Mouse (Mus musculus): ENCODE data around the gene Ptges2. TPM values are rescaled to one million over a fixed set of nuclear protein-coding genes. Genes with fewer than 3 reads are reported as not detected.

Ptges2 gene
- total RNA-seq, 1 experiment = 24.9 TPM

DNA sequence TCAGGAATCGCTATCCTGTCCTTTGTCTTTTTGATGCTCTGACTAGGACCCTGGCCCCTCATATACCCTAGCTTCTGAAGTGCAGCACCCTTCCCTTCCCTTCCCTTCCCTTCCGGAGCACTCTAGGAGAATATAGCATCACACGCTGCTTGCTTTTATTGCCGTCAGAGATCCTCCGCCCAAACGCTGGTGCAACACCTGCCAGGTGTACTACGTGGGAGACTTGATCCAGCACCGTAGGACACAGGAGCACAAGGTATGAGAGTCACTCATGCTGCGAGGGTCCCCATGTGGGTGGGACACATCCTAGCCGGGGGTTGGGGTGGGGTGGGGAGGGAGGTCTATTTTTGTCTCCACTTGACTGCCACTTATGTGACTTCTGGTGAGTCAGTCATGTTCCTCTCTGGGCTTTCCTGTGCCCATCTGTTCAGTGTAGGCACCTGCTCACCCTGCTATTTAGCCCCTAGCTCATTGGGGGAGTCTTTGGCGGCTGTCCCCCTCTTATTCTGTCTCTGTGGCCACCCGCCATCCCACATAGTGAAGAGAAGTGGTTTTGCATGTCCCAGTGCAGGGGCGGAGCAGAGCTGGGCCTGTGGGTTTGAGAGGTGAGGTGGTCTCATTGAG is 20.3 kb upstream of the Ptges2 start:
- no peak overlapping the region for H3K27ac ChIP-seq (ENCODE audit: insufficient read depth, low read depth, low read length, poor library complexity, severe bottlenecking)
- no peak overlapping the region for H3K9ac ChIP-seq (ENCODE audit: insufficient read depth, low read depth, low read length, poor library complexity, severe bottlenecking)
- H3K9me3 ChIP-seq (ENCODE audit: control insufficient read depth, insufficient read depth, low read depth, low read length) = no peaks in the 10 kb centered on the region
- no peak for TF ChIP-seq MAFK (IDR thresholded peaks at IDR 0.05; ENCODE audit: insufficient read depth, low read depth, low read length)
- TF ChIP-seq ZNF384 (IDR thresholded peaks at IDR 0.05; ENCODE audit: low read depth, low read length) = no peak
- TF ChIP-seq HCFC1 (IDR thresholded peaks at IDR 0.05; ENCODE audit: borderline replicate concordance, insufficient read depth, low read length) = no peak
- no peak for TF ChIP-seq CHD2 (IDR thresholded peaks at IDR 0.05; ENCODE audit: low read depth, low read length)
- TF ChIP-seq ZC3H11A (IDR thresholded peaks at IDR 0.05; ENCODE audit: borderline replicate concordance, low read depth, low read length) = no peak
- no peak overlapping the region for H3K4me3 ChIP-seq (ENCODE audit: insufficient read depth in 1 of 2, low read depth in 1 of 2, low read length in 2 of 2, poor library complexity in 1 of 2, severe bottlenecking in 1 of 2)
- in situ Hi-C loops (cut with MboI; ENCODE audit: low sequenced_read_pairs in 2 of 2, unreplicated experiment in 2 of 2) = no loop called here
- peaks cover 28% of the 10 kb centered on the region for H3K36me3 ChIP-seq (ENCODE audit: control insufficient read depth, insufficient read depth, low read length, poor library complexity, severe bottlenecking)
- H3K4me1 ChIP-seq (ENCODE audit: control insufficient read depth in 2 of 2, insufficient read depth in 2 of 2, low read length in 2 of 2, poor library complexity in 1 of 2) = peaks cover 2% of the 10 kb centered on the region in 2 experiments; a peak in 1 of 4 replicates
- DNase-seq (ENCODE audit: low read depth, low spot score) = no peak

DNA sequence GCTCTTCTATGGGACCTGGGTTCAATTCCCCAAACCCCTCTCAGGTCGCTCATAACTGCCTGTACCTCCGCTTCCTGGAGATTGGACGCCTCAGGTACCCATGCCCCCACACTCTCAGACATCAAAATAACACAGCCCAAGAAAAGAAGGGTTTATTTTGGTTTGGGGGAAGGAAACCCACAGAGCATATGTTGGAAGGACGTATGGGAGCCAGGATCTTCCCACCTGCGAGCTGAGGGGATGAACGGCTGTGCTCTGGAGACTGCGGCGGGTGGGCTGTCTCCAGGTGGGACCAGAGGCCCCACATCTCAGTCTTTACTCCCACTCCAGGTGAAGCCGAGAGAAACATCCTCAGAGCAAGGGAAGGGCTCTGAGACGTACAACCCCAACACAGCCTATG is 18.7 kb upstream of the Ptges2 start:
- Histone ChIP-seq H3K4me3 (ENCODE audit: insufficient read depth in 1 of 2, low read depth in 1 of 2, low read length in 2 of 2, poor library complexity in 1 of 2, severe bottlenecking in 1 of 2) (no peak overlapping the region), H3K9me3 (ENCODE audit: control insufficient read depth, insufficient read depth, low read depth, low read length) (no peaks in the 10 kb centered on the region), H3K27ac (ENCODE audit: insufficient read depth, low read depth, low read length, poor library complexity, severe bottlenecking) (no peak overlapping the region), H3K9ac (ENCODE audit: insufficient read depth, low read depth, low read length, poor library complexity, severe bottlenecking) (no peak overlapping the region), H3K4me1 (ENCODE audit: control insufficient read depth in 2 of 2, insufficient read depth in 2 of 2, low read length in 2 of 2, poor library complexity in 1 of 2) (peaks cover 1 to 2% of the 10 kb centered on the region in 2 experiments; a peak in 1 of 4 replicates), H3K36me3 (ENCODE audit: control insufficient read depth, insufficient read depth, low read length, poor library complexity, severe bottlenecking) (peaks cover 22% of the 10 kb centered on the region)
- in situ Hi-C loops (cut with MboI; ENCODE audit: low sequenced_read_pairs in 2 of 2, unreplicated experiment in 2 of 2) = no loop called here
- no peak for TF ChIP-seq ZNF384 (IDR thresholded peaks at IDR 0.05; ENCODE audit: low read depth, low read length)
- TF ChIP-seq ZC3H11A (IDR thresholded peaks at IDR 0.05; ENCODE audit: borderline replicate concordance, low read depth, low read length) = no peak
- no peak for TF ChIP-seq MAFK (IDR thresholded peaks at IDR 0.05; ENCODE audit: insufficient read depth, low read depth, low read length)
- TF ChIP-seq HCFC1 (IDR thresholded peaks at IDR 0.05; ENCODE audit: borderline replicate concordance, insufficient read depth, low read length) = no peak
- DNase-seq (ENCODE audit: low read depth, low spot score) = no peak

DNA sequence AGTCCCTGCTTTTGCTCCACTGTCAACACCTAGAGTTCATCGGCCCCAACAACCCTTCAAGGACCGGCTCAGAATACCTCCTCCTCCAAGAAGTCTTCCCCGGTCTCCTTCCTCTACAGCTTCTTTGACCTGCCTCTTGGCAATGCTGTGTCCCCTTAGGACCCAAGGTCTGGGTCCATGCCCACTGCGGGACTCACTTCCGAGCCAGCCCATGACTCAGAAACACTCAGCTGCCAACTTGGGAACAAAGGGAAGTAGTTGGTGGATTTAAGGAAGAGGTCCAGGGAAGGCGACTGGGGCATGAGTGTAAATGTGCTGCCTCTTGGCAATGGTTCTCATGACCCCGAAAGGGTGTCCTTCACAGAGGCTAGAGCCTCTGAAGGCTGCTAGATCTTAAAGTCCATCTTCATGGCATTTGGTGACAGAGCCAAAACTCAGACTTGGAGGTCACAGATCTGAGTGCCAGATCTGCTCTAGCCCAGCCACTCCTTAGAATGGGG is 15.6 kb upstream of the Ptges2 start:
- H3K36me3 ChIP-seq (ENCODE audit: control insufficient read depth, insufficient read depth, low read length, poor library complexity, severe bottlenecking) = peaks cover 20% of the 10 kb centered on the region
- H3K27ac ChIP-seq (ENCODE audit: insufficient read depth, low read depth, low read length, poor library complexity, severe bottlenecking) = no peak overlapping the region
- TF ChIP-seq MAFK (IDR thresholded peaks at IDR 0.05; ENCODE audit: insufficient read depth, low read depth, low read length) = no peak
- no peak for TF ChIP-seq ZC3H11A (IDR thresholded peaks at IDR 0.05; ENCODE audit: borderline replicate concordance, low read depth, low read length)
- no peak for TF ChIP-seq HCFC1 (IDR thresholded peaks at IDR 0.05; ENCODE audit: borderline replicate concordance, insufficient read depth, low read length)
- no peak for TF ChIP-seq CHD2 (IDR thresholded peaks at IDR 0.05; ENCODE audit: low read depth, low read length)
- no peak for TF ChIP-seq ZNF384 (IDR thresholded peaks at IDR 0.05; ENCODE audit: low read depth, low read length)

DNA sequence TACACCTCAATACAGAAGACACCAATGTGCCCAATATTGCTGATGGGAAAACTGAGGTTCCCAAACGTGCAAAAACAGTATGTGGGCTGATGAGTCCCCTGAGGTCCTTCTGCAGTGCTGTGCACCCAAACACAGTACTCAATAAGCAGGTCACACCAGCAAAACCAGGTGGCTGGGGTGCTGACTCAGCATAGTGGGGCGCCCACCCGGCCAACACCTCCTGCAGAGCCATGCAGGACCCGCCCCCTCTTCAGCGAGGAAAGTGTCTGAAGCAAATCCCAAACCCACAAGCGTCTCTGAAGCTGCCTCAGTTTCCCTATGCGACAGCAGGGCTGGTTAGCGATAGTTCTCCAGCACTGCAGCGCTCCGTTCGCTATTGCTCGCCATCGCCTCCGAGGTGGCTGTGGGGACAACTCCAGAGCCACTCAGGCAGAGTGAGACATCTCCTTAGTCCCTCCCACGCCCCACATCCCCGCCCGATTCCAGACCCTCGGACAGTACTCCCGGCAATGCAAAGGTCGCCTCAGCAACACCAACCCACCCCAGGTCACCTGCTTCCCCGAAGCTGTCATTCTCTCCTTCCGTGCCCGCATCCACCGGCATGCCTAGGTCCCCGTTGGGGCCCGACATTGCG is 14.4 kb upstream of the Ptges2 start:
- in situ Hi-C loops (cut with MboI; ENCODE audit: low sequenced_read_pairs in 2 of 2, unreplicated experiment in 2 of 2) = no loop called here
- TF ChIP-seq CHD2 (IDR thresholded peaks at IDR 0.05; ENCODE audit: low read depth, low read length) = no peak
- peak; percentile 94 for TF ChIP-seq MAFK (IDR thresholded peaks at IDR 0.05; ENCODE audit: insufficient read depth, low read depth, low read length)
- no peak for TF ChIP-seq ZC3H11A (IDR thresholded peaks at IDR 0.05; ENCODE audit: borderline replicate concordance, low read depth, low read length)
- Histone ChIP-seq H3K9me3 (ENCODE audit: control insufficient read depth, insufficient read depth, low read depth, low read length) (no peaks in the 10 kb centered on the region), H3K4me3 (ENCODE audit: insufficient read depth in 1 of 2, low read depth in 1 of 2, low read length in 2 of 2, poor library complexity in 1 of 2, severe bottlenecking in 1 of 2) (peak overlapping the region; percentile 84 to 85), H3K9ac (ENCODE audit: insufficient read depth, low read depth, low read length, poor library complexity, severe bottlenecking) (peak overlapping the region; percentile 69), H3K36me3 (ENCODE audit: control insufficient read depth, insufficient read depth, low read length, poor library complexity, severe bottlenecking) (peaks cover 15% of the 10 kb centered on the region), H3K4me1 (ENCODE audit: control insufficient read depth in 2 of 2, insufficient read depth in 2 of 2, low read length in 2 of 2, poor library complexity in 1 of 2) (no peaks in the 10 kb centered on the region), H3K27ac (ENCODE audit: insufficient read depth, low read depth, low read length, poor library complexity, severe bottlenecking) (no peak overlapping the region)
- DNase-seq (ENCODE audit: low read depth, low spot score) = no peak

More for the DNA sequence above, 15.6 kb upstream of the Ptges2 start:
- Histone ChIP-seq H3K4me3 (ENCODE audit: insufficient read depth in 1 of 2, low read depth in 1 of 2, low read length in 2 of 2, poor library complexity in 1 of 2, severe bottlenecking in 1 of 2) (no peak overlapping the region), H3K9ac (ENCODE audit: insufficient read depth, low read depth, low read length, poor library complexity, severe bottlenecking) (no peak overlapping the region), H3K4me1 (ENCODE audit: control insufficient read depth in 2 of 2, insufficient read depth in 2 of 2, low read length in 2 of 2, poor library complexity in 1 of 2) (no peaks in the 10 kb centered on the region), H3K9me3 (ENCODE audit: control insufficient read depth, insufficient read depth, low read depth, low read length) (no peaks in the 10 kb centered on the region)
- no peak for DNase-seq (ENCODE audit: low read depth, low spot score)
- in situ Hi-C loops (cut with MboI; ENCODE audit: low sequenced_read_pairs in 2 of 2, unreplicated experiment in 2 of 2) = no loop called here

Data from ES-E14 (cell line).